Mouse (Mus musculus) hindbrain, embryonic 14.5 days (tissue): ENCODE data around the gene Rbfox2. TPM values are rescaled to one million over a fixed set of nuclear protein-coding genes. Genes with fewer than 3 reads are reported as not detected.
A peak's percentile ranks its signal among the peaks of the same experiment; 100 is the strongest.

Experiments
- ATAC-seq: fragments of 200-750 bp; cut with Nextera tagmentation; 2 replicates; pipeline ENCODE4 v1.8.0; 2017; ENCODE audit warnings: moderate number of reproducible peaks, mild to moderate bottlenecking, moderate TSS enrichment, moderate library complexity; ENCODE audit not compliant: low FRiP score
- DNase-seq: peaks from one replicate; pipeline ENCODE4 v3.0.0-alpha.2; 2015; ENCODE audit warnings: low spot score
- H3K27ac ChIP-seq: fragments of 300-500 bp; sonication (generic); 2 replicates; pipeline ENCODE4 v1.5.1; 2014; ENCODE audit warnings: mild to moderate bottlenecking, moderate library complexity
- H3K27me3 ChIP-seq: fragments of 300-500 bp; sonication (generic); 2 replicates; pipeline ENCODE4 v1.6.1; 2014; ENCODE audit warnings: mild to moderate bottlenecking, low read length, mixed read lengths; ENCODE audit not compliant: control insufficient read depth, insufficient read depth
- H3K36me3 ChIP-seq: fragments of 300-500 bp; sonication (generic); replicated peaks from 2 replicates; pipeline ENCODE4 v1.6.1; 2014; ENCODE audit not compliant: control insufficient read depth, insufficient read depth
- H3K4me1 ChIP-seq: fragments of 300-500 bp; sonication (generic); replicated peaks from 2 replicates; pipeline ENCODE4 v1.6.1; 2014; ENCODE audit warnings: antibody characterized with exemption, low read length, mixed read lengths; ENCODE audit not compliant: control insufficient read depth, insufficient read depth
- H3K4me2 ChIP-seq: fragments of 300-500 bp; sonication (generic); replicated peaks from 2 replicates; pipeline ENCODE4 v1.6.1; 2014; ENCODE audit warnings: mild to moderate bottlenecking, moderate library complexity
- H3K4me3 ChIP-seq: fragments of 300-500 bp; sonication (generic); replicated peaks from 2 replicates; pipeline ENCODE4 v1.5.1; 2014; ENCODE audit warnings: mild to moderate bottlenecking, low read length
- H3K9ac ChIP-seq: fragments of 300-500 bp; sonication (generic); 2 replicates; pipeline ENCODE4 v1.6.1; 2014
- H3K9me3 ChIP-seq: fragments of 300-500 bp; sonication (generic); 2 replicates; pipeline ENCODE4 v1.6.1; 2016; ENCODE audit warnings: low read length; ENCODE audit not compliant: control insufficient read depth
- WGBS: fragments of 180-500 bp; shearing (Covaris S2); extraction: QIAGEN DNeasy Blood & Tissue Kit; methylation state at CpG from one replicate; pipeline ENCODE4 v1.1.7; 2014; 5-methylcytosine and 5-hydroxymethylcytosine counted together
- polyA plus RNA-seq: library from polyadenylated mRNA; unstranded; fragments of >200 nt; fragmentation: Nextera tagmentation; extraction: Ambion mirVana; gene quantifications from 2 replicates; pipeline ENCODE4 v1.2.1, GENCODE M21; 2014

Rbfox2 gene
- polyA plus RNA-seq, 1 experiment from 2014 or later, result 154 TPM

DNA sequence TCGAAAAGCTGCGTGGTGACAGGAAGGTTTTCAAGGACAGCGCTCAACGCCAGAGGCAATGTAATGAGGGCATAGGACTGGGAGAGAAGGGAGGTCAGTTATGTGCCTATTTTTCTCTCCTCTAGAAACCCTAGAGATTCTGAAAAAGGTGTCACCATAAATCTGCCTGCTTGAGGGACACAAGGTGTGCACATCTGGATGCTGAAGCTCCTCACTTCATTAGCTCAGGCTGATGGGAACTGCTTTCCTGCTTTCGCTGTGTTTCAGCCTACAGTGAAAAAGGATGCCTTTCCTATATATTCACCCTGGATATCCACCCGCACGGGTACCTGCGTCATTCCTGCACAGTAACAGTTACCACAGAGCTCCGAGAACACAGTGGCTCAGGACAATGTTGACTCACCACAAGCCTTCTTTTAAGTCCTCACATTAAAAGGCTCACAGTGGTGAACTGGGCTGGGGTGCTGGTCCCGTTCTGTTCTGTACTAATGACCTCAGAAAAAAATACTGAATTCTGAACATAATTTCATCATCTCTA, 152.5 kb downstream of the Rbfox2 start:
- ATAC-seq, result no peak
- Histone ChIP-seq H3K4me2 (peak overlapping the region; percentile 89), H3K9me3 (no peaks in the 10 kb centered on the region), H3K27me3 (no peaks in the 10 kb centered on the region), H3K9ac (peak overlapping the region; percentile 35; the same call in 1 of the 2 replicates), H3K4me3 (peak overlapping the region; percentile 59), H3K27ac (peak overlapping the region; percentile 97), H3K36me3 (no peaks in the 10 kb centered on the region), H3K4me1 (peaks cover 30% of the 10 kb centered on the region)
- no peak for DNase-seq
- WGBS, result 58% methylated on average over 10 of the region's 10 CpGs

DNA sequence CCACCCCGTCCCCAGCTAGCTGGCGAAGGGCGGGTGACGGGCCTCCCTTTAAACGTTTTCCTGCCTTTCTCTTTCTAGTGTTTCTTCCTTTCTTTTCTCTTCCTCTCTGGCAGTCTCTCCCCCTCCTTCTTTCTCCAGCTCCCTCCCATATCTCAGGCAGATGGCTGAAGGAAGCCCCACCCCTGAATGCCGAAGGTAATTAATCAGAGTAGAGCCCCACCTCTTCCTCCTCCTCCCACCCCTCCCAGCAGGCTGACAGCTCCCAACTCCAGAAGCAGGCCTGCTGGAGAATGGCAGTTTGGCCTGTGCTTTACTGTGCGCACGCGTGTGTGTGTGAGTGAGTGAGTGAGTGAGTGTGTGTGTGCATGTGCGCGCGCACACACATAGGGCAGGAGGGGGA, 153.2 kb downstream of the Rbfox2 start:
- no peaks in the 10 kb centered on the region for H3K36me3 ChIP-seq
- DNase-seq (peak; percentile 83), ATAC-seq (peak; percentile 95)
- H3K4me1 ChIP-seq, result peaks cover 37% of the 10 kb centered on the region
- peak overlapping the region; percentile 92 for H3K9ac ChIP-seq
- 0% methylated on average over 12 of the region's 12 CpGs for WGBS
- H3K4me3 ChIP-seq, result peak overlapping the region; percentile 59
- peak overlapping the region; percentile 89 for H3K4me2 ChIP-seq
- H3K9me3 ChIP-seq, result no peaks in the 10 kb centered on the region
- H3K27ac ChIP-seq, result peak overlapping the region; percentile 97
- no peaks in the 10 kb centered on the region for H3K27me3 ChIP-seq

DNA sequence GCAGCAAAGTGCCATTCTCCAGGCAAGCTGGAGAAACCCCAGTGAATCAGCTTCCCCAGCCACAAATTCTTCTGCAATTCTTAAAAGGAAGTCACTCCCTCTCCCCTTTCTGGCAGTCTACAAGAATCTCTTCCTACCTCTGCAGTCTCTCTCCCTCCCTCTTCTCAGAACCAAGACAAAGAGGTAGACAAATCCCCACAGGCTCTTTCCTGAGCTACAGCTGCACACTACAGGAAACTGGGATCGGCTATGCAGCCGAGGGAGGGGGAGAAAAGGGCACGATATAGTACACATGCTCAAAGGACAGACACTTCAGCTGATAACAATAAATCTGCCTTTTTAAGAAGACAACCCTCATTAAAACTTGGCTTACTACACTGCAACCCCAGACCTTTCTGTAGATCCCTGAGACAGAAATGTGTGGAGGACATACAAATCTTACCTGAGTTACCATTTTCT, 153.7 kb downstream of the Rbfox2 start:
- Histone ChIP-seq H3K9ac (peak overlapping the region; percentile 92), H3K4me2 (peak overlapping the region; percentile 89), H3K27me3 (no peaks in the 10 kb centered on the region), H3K4me1 (peaks cover 42% of the 10 kb centered on the region), H3K27ac (peak overlapping the region; percentile 97), H3K9me3 (no peaks in the 10 kb centered on the region), H3K4me3 (peak overlapping the region; percentile 59), H3K36me3 (no peaks in the 10 kb centered on the region)
- 0% methylated on average over 3 of the region's 3 CpGs for WGBS
- peak; percentile 76 for ATAC-seq
- DNase-seq, result peak; percentile 75

DNA sequence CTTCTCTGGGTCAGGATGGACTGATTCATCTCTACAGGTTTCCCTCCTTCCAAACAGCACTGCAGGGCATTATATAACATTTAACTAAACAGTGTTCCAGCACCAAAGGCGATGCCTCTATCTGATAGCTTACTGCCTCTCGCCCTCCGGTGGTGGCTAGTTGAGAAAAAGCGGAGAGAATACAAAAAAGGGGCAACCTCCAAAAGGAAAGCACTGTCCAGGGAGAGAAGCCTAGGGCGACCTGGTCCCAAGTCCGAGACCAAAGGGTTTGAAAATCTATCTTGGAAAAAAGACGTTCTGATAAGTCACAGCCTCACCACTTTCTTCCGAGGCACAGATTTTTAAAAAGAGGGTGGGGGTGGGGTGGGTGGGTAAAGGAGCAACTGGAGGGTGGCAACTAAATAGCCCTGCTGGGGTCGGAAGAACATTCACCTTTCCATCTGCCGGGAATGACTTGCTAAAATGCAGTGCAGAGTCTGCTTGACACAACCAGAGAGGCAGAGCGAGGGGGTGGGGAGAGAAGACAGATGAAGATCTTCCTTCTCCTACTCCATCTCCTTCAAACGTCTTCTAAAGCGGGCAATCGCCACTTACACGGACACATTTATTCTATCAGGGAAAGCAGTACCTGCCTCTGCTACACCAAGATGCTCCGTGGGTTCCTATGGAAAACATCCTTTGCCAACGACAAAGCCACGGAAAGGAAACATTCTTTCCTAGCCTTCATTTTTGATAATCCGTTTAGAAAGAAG, 154.3 kb downstream of the Rbfox2 start:
- Histone ChIP-seq H3K9me3 (no peaks in the 10 kb centered on the region), H3K4me2 (peak overlapping the region; percentile 89), H3K4me1 (peaks cover 48% of the 10 kb centered on the region), H3K4me3 (peak overlapping the region; percentile 59), H3K9ac (peak overlapping the region; percentile 92), H3K36me3 (no peaks in the 10 kb centered on the region), H3K27me3 (no peaks in the 10 kb centered on the region), H3K27ac (peak overlapping the region; percentile 97)
- 1% methylated on average over 19 of the region's 19 CpGs for WGBS
- ATAC-seq, result no peak
- peak; percentile 54 for DNase-seq

DNA sequence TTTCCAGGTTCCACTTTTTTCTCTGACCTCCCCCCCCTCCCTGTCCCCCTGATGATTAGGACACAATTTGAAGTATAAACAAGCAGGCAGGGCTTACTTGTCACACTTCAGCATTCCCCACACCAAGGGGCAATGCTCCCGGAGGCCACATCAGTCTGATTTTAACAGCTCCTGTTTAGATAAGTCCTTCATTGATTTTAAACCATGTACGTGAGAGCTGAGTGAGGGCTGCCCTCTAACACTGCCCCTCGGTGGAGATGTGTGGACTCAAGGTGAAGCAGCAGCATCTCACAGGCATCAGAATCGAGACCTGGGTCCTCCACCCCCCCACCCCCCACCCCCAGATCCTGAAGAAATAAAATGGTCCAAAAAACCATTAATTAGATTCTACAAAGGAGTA, 155.0 kb downstream of the Rbfox2 start:
- Histone ChIP-seq H3K9ac (peak overlapping the region; percentile 92), H3K27me3 (no peaks in the 10 kb centered on the region), H3K4me3 (peak overlapping the region; percentile 59), H3K4me1 (peaks cover 50% of the 10 kb centered on the region), H3K27ac (peak overlapping the region; percentile 97), H3K4me2 (peak overlapping the region; percentile 89), H3K9me3 (no peaks in the 10 kb centered on the region), H3K36me3 (no peaks in the 10 kb centered on the region; the same call in 1 of the 2 replicates)
- DNase-seq (peak; percentile 45), ATAC-seq (no peak)
- WGBS, result 5% methylated on average over 4 of the region's 4 CpGs

DNA sequence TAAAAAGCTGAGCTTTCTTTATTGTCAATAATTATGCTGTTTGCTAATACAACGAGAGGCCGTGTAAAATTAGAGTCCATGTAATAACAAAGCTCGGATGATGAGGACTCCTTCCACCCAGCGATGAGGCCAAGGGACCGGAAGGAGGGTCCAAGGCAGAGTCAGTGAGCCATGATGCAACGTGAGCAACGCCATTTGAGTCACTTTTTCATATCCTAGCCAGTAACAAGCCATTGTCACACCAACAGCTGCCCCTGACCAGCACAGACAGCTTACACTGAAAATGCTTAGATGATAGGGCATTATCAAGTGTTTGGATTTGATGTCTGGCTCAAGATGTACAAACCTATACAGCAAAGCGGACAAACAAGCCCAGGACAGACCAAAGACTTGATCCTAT, 155.6 kb downstream of the Rbfox2 start:
- 34% methylated on average over 8 of the region's 8 CpGs for WGBS
- Histone ChIP-seq H3K36me3 (no peaks in the 10 kb centered on the region; the same call in 1 of the 2 replicates), H3K27me3 (no peaks in the 10 kb centered on the region), H3K27ac (peak overlapping the region; percentile 97), H3K4me3 (peak overlapping the region; percentile 59), H3K4me2 (peak overlapping the region; percentile 89), H3K4me1 (peaks cover 49% of the 10 kb centered on the region), H3K9me3 (no peaks in the 10 kb centered on the region), H3K9ac (peak overlapping the region; percentile 92)
- DNase-seq (no peak), ATAC-seq (no peak)

DNA sequence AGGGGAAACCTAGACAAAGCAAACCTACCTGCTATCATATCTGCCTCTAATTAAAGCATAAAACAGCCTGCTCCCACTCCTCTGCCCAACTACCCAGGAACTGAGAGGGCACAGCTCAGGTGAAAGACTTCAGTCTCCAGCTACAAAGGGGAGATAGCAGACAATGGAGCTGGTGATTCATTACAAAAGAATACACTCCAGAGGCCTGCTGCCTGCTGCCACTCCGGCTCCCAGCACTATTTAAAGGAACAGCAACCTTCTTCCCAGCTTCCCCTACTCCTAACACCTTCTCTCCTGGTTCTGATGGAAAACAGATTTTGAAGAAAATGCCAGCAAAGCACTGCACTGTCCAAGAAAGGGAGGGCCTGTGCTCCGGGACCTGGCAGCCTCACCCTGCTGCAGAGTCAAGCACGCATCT, 156.4 kb downstream of the Rbfox2 start:
- WGBS, result 9% methylated on average over 3 of the region's 3 CpGs
- no peaks in the 10 kb centered on the region for H3K9me3 ChIP-seq
- H3K36me3 ChIP-seq, result no peaks in the 10 kb centered on the region; the same call in 1 of the 2 replicates
- H3K27ac ChIP-seq, result peak overlapping the region; percentile 97
- peak overlapping the region; percentile 92 for H3K9ac ChIP-seq
- peak; percentile 42 for DNase-seq
- peak overlapping the region; percentile 89 for H3K4me2 ChIP-seq
- H3K4me1 ChIP-seq, result peaks cover 55% of the 10 kb centered on the region
- no peaks in the 10 kb centered on the region for H3K27me3 ChIP-seq
- H3K4me3 ChIP-seq, result peak overlapping the region; percentile 59
- ATAC-seq, result no peak

DNA sequence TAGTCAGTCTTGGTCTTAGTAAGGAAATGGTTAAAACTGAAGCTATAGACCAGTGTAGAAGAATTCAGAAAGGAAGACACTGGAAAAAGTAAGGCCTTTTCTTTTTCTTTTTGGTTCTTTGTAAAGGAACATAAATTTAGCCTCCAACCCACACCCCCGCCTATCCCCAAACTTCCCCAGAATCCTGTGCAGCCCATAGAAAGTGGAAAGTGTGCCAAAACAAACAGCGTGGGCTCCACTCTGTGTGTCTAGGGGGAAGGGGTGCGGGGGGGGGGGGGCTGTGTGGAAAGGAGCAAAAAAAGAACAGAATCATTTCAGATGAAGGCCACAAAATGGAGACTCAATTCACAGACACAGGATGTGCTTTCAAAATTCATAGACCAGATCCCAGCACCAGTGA, 156.8 kb downstream of the Rbfox2 start:
- WGBS, result 17% methylated on average over 2 of the region's 3 CpGs
- no peaks in the 10 kb centered on the region; the same call in 1 of the 2 replicates for H3K36me3 ChIP-seq
- DNase-seq (peak; percentile 40), ATAC-seq (no peak)
- H3K4me2 ChIP-seq, result peak overlapping the region; percentile 89
- no peaks in the 10 kb centered on the region for H3K9me3 ChIP-seq
- peak overlapping the region; percentile 92 for H3K9ac ChIP-seq
- H3K27ac ChIP-seq, result peak overlapping the region; percentile 97
- peak overlapping the region; percentile 59 for H3K4me3 ChIP-seq
- peaks cover 55% of the 10 kb centered on the region for H3K4me1 ChIP-seq
- no peaks in the 10 kb centered on the region for H3K27me3 ChIP-seq

DNA sequence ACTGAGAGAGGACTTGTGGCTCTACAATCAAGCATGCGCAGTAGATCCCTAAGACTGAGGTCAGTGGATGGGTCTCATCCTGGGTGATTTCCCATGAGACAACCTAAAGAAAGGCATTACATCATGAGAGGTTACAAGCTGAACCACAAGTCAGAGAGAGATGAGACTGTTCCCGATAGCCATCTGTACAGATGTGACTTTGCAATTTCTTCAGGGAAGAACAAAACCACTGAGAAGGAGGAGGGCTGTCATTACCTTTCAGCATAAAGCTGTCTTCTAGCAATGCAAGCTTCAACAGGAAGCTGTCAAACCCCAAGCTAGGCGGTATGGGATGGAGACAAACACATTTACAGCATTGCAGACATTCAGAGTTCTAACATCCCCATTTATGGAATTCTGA, 157.3 kb downstream of the Rbfox2 start:
- Histone ChIP-seq H3K4me2 (peak overlapping the region; percentile 89), H3K27me3 (no peaks in the 10 kb centered on the region), H3K9me3 (no peaks in the 10 kb centered on the region), H3K9ac (peak overlapping the region; percentile 92), H3K36me3 (no peaks in the 10 kb centered on the region; the same call in 1 of the 2 replicates), H3K27ac (peak overlapping the region; percentile 97), H3K4me3 (peak overlapping the region; percentile 59), H3K4me1 (peaks cover 56% of the 10 kb centered on the region)
- ATAC-seq, result no peak
- 47% methylated on average over 3 of the region's 3 CpGs for WGBS
- no peak for DNase-seq
